Mouse (Mus musculus): ENCODE results near the gene Per3.
"Not testable (repeated sequence)": the region's sequence is repeated elsewhere in the genome, so short reads cannot be mapped to it uniquely, and the experiment has no call there.

The Per3 gene

GRCm38 (mm10) chr4:151024152-151024551, 20.3 kb downstream of the Per3 start:
- no peak for DNase-seq

GRCm38 (mm10) chr4:151017356-151017755, 27.1 kb downstream of the Per3 start:
- not testable (repeated sequence) for DNase-seq

- DNase-seq: no peak
Observed at GRCm38 (mm10) chr4:151015946-151016345, 28.5 kb downstream of the Per3 start.

- DNase-seq: no peak
Observed at GRCm38 (mm10) chr4:151010316-151010715, 34.1 kb downstream of the Per3 start.

- peak; percentile 21 for DNase-seq
Observed at GRCm38 (mm10) chr4:151006945-151007344, 37.5 kb downstream of the Per3 start.

GRCm38 (mm10) chr4:151005656-151006318, 38.7 kb downstream of the Per3 start:
- DNase-seq: no peak

- DNase-seq: no peak
Observed at GRCm38 (mm10) chr4:151001397-151001796, 43.1 kb downstream of the Per3 start.

GRCm38 (mm10) chr4:150998626-150999025, 45.8 kb downstream of the Per3 start:
- DNase-seq: no peak

GRCm38 (mm10) chr4:150996797-150997196, 47.7 kb downstream of the Per3 start, which contains the start of gene Uts2:
Gene Uts2 (plus strand): TSS chr4:150997097.
- DNase-seq: no peak

- no peak for DNase-seq
Observed at GRCm38 (mm10) chr4:150990148-150990547, 54.3 kb downstream of the Per3 start.

- DNase-seq: no peak
Observed at GRCm38 (mm10) chr4:150980153-150980552, 64.3 kb downstream of the Per3 start.

GRCm38 (mm10) chr4:150979455-150979854, 65.0 kb downstream of the Per3 start:
- no peak for DNase-seq

- DNase-seq: no peak
Observed at GRCm38 (mm10) chr4:150978156-150978910, 66.1 kb downstream of the Per3 start.

- no peak for DNase-seq
Observed at GRCm38 (mm10) chr4:150975145-150975544, 69.3 kb downstream of the Per3 start.

- peak; percentile 25 for DNase-seq
Observed at GRCm38 (mm10) chr4:150973264-150973663, 71.2 kb downstream of the Per3 start.

- no peak for DNase-seq
Observed at GRCm38 (mm10) chr4:150968956-150969355, 75.5 kb downstream of the Per3 start.

GRCm38 (mm10) chr4:150966556-150966955, 77.9 kb downstream of the Per3 start:
- peak; percentile 71 for DNase-seq

GRCm38 (mm10) chr4:150965555-150965951, 78.9 kb downstream of the Per3 start:
- no peak for DNase-seq

- peak; percentile 81 for DNase-seq
Observed at GRCm38 (mm10) chr4:150964635-150965554, 79.6 kb downstream of the Per3 start.

- no peak for DNase-seq
Observed at GRCm38 (mm10) chr4:150963711-150964110, 80.8 kb downstream of the Per3 start.

- DNase-seq: no peak
Observed at GRCm38 (mm10) chr4:150962231-150962630, 82.2 kb downstream of the Per3 start.

- no peak for DNase-seq
Observed at GRCm38 (mm10) chr4:150958536-150958935, 85.9 kb downstream of the Per3 start.

GRCm38 (mm10) chr4:150957106-150957458, 87.4 kb downstream of the Per3 start:
- no peak for DNase-seq

Measured in layer of hippocampus, adult 9-11 months (tissue).